Mouse (Mus musculus) layer of hippocampus, postnatal 14 days (tissue): ENCODE measurements around the gene Cblc. TPM values are rescaled to one million over a fixed set of nuclear protein-coding genes. Genes with fewer than 3 reads are reported as not detected.

Experiments
- DNase-seq, 2 experiments: peaks; one replicate each; pipeline ENCODE4 v3.0.0; 2021 to 2022; ENCODE audit warnings: low spot score in 2 of 2, mixed read lengths in 1 of 2
- long read RNA-seq, 2 experiments: library from polyadenylated mRNA; stranded (forward); transcript quantifications; one replicate each; pipeline ENCODE4 v2.0.0; 2021
- total RNA-seq, 2 experiments: library from RNA; stranded (reverse); gene quantifications; 2 replicates each; pipeline ENCODE4 v1.2.3; 2021

Gene Cblc
- not detected for total RNA-seq
- long read RNA-seq, experiment 1, result 0 reads
- long read RNA-seq, experiment 2, result 0 reads

DNA sequence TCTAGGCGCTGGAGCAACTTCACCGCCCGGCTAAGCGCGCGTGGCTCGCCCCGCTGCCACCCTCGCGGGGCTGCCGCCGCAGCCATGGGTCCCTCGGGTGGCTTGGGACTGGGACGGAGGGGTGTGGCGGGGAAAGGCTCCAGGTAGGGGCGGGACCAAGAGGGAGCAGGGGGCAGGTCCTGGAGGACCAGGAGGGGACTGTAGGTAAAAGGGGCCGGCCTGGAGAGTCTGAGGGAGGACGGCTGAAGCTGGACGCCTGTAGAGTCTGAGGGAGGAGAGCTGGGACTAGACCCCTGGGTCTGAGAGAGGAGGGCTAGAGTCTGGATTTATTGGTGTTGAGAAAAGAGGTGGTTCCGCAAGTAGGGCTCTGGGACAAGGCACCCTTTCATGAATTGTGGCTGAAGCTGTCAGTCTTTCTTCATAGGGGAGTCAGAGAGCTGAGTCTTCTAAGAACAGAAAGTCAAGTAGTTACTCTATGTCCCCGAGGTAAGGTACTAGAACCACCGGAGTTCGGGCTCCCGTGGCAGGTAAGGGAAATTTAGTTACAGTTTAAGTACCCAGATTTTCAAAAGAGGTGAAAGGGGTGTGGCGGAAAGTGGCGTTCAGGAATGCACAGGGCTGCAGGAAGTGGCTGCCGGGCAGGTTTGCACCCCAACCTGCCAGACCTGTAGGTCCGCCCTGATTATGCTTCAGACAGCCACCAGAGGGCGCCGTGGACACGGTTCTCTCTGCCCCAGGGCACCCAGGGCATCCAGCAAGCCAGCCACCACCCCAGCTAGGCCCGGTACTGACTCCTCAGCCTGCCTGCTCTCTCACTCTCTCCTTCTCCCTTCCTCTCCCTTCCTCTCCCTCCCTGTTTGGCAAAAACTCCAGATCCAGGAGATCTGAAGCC is at the start of gene Cblc:
Gene Cblc (minus strand): TSS at position 113 of the 892 bp plus-strand sequence.
- peak; percentile 23 to 37 for DNase-seq

DNA sequence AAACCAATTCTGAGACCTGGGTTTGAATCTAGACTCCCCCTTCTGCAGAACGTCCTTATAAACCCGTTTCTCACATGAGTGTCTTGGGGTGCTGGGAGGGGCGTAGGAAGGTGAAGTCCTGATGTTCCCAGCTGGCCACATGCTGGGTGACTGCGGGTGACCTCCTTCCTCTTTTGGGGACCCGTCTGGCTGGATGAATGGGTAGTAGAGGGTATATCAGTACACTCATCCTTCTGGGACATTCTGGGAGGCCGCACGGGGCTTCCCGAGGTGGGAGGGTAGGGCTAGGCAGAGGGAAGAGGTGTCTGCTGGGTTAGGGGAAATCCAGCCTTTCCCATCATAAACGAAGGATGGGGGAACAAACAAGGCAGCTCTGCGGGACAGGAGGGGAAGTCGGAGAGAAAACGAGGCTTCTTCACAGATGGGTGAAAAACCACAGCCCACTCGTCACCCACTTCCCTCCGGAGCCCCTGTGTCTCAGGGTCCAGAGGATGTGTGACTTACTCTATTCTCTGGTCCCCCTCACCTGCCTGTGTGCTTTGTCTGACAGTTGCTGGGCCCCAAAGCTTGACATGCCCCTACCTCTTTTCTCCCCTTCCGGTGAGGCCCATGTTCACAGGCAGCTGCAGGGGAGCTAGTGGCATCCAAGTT is 48.0 kb upstream of the Cblc start:
- DNase-seq, result no peak

- peak; percentile 35 to 49 for DNase-seq
Measured at GRCm38 (mm10) chr7:19843561-19843960, 47.0 kb upstream of the Cblc start.

GRCm38 (mm10) chr7:19842885-19843504 is 46.4 kb upstream of the Cblc start:
- DNase-seq, result no peak

GRCm38 (mm10) chr7:19841686-19842413 is 45.2 kb upstream of the Cblc start:
- DNase-seq, result no peak

GRCm38 (mm10) chr7:19840936-19841335 is 44.3 kb upstream of the Cblc start:
- DNase-seq, result no peak

- no peak for DNase-seq
Measured at GRCm38 (mm10) chr7:19840371-19840770, 43.8 kb upstream of the Cblc start.

GRCm38 (mm10) chr7:19836843-19837242 is 40.2 kb upstream of the Cblc start:
- no peak for DNase-seq

GRCm38 (mm10) chr7:19834055-19834454 is 37.4 kb upstream of the Cblc start:
- DNase-seq, result no peak

DNA sequence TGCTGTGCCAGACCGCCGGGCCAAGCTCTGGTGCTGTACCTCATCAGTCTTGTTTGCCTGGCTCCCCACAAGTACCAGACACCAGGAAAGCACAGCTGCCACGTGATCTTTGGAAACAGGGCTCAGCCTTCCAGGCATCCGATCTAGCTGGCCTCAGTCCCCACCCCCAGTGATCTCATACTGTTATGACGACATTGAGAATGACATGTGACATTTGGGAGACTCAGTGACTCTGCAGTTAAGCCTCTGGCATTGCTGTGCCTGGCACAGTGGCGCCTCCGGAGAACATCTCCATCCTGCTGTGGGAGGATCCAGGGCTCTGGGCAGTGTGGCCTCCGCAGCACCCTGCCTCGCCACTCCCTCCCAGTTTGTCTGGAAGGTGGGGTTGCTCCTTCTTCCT is 35.2 kb upstream of the Cblc start:
- DNase-seq, result no peak

GRCm38 (mm10) chr7:19830682-19831156 is 34.1 kb upstream of the Cblc start:
- DNase-seq, result peak in 1 of 2 experiments; percentile 39

DNA sequence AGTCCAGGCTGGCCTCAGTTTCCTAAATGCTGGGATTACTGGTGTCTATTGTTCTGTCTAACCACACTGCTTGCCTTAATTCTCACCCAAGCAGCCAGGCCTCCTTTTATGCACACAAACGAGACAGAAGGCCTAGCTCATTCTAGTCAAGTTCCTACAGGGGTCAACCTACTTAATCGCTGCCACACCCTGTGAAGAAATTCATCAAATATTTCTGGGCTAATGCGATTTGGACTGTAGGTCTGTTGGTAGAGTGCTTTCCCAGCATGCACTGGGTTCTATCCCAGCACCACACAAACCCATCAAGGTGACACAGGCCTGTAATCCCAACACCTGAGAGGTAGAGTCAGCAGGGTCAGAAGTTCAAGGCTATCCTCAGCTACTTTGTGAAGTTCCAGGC is 33.1 kb upstream of the Cblc start:
- DNase-seq, result no peak

DNA sequence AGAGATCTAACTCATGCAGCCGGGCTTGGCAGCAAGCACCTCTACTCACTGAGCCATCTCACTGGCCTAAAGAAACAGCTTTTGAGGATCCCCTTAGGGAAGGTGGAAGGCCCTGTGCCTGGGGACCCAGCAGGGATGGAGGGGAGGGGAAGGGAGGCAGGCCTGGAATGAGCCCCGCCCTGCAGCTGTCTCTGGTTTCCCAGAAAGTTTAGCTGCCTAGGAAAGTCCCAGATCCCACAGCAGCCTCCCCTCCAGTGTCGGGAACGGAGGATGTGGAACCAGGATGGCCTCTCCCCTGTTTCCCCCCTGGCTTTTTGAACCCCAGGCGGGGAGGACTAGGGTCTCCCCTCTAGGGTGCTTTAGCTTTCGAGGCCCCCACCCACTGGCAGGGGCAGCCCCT is 30.1 kb upstream of the Cblc start:
- no peak for DNase-seq

DNA sequence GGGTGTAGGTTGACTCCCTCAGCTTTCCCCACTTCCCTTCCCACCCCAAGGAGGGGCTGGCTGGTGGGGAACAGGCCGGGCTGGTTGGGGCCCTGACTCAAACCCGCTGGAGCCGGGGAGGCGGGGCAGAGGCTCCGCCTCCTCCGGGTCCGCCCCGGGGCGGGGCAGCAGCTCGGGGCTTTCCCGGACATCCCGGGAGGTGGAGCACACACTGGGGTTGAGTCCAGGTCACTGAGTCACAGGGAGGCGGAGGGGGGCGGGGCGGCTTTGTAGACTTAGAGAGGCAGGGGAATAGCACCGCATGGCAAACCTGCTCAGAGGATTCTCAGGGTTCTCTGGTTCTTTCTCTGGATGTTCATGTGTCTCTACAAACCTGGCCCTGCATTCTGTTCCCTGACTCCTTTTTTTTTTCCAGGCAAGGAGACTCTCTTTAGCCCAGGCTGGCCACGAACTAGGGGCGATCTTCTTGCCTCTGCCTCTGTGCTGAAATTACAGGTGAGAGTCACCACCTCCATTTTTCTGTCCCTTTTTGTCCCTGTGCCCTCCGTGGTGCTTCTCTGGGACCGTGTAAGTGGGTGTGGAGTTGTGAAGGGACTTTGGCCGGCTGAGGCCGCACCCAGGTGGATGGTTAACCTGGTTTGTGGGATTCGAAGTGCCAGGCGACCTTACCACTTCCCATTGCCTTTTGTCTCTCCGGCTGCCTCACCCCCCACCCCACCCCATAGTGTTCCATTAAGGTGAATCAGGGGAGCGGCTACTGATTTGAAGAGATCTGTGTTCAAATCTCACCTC is 27.8 kb upstream of the Cblc start:
- DNase-seq, result no peak

DNA sequence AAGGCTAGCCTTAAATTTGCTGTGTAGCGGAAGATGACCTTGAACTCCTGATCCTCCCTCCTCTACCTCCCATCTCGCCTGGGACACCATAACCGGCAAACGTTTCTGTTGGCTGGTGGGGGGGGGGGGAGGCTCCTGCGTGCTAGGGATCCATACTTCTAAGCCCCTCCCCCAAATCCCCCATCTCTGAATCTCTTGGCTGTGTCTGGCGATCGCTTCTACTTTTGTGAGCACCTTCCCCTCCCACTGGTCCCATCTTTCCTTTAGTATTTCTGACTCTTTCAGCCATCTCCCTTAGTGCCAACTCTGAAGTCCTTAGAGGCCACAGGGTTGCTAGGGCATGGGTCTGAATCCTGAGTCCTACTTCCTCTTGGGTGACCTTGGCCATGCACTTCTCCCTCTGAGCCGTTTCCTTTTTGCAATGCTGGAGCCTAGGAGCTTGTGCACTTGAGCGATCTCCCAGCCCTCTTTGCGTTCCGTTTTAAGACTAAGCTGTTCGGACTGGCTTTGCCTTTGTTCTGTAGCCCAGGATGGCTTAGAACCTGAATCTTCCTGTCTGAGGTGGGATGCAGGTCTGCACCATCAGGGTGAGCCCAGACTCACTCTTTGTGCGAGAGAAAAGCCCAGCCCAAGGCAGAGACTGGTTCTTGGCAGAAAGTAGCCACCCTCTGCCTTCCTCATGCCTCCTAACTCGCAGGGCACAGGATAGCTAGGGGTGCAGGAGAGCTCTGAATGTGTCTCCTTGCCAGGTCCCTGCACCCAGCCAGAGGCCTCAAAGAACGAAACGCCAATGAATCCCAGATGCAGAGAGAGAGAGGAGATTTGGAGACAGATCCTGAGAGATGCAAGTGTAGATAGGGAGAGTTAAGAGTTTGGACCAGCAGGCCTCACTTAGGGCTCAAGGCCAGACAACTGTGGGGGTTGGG is 26.9 kb upstream of the Cblc start:
- DNase-seq, result no peak

DNA sequence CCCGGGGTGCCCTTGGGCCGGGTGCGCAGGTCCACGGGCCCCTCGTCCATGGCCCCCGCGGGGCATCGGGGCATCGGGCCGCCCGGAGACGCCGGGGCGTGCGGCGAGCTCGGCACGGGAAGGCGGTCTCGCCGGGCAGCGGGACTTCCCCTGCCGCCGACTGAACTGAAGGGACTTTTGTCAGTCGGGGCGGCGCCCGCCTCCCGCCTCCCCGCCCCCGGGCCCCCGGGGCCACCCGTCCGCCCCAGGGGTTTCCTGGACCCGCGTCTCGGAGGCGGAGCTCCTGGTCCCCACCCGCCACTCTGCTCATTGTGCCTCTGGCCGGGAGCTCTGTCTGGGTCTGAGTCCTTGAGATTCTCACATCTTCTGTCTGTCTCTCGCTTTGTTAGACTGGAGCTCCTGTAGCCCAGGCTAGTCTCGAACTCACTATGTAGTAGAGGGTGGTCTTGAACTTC is 26.0 kb upstream of the Cblc start, which contains the start of gene Bcl3:
Gene Bcl3 (minus strand): TSS at position 167 of the 455 bp plus-strand sequence.
- DNase-seq, result no peak

DNA sequence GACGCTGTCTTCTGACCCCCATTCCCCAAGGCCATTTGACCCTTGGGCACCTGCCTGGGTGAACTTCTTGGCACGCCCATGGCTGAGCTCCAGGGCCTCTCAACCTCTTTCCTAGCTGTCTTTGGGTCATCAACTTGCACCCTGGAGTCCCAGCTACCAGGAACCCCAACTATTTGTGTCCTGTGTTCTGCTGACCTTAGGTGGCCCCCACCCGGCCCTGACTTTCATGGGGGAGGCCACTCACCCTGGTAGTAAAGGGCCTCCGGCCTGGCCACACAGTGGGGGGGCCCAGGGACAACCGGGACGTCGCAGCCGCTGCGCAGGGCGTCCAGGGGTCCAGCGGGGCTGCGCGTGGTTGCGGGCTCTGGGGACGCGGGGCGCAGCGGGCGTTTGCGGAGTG is 25.6 kb upstream of the Cblc start:
- DNase-seq, result no peak

GRCm38 (mm10) chr7:19821633-19822032 is 25.0 kb upstream of the Cblc start:
- no peak for DNase-seq
